Mouse (Mus musculus): ENCODE measurements around the gene Ybx3. TPM values are rescaled to one million over a fixed set of nuclear protein-coding genes. Genes with fewer than 3 reads are reported as not detected.
A peak's percentile ranks its signal among the peaks of the same experiment; 100 is the strongest.

The Ybx3 gene
- polyA plus RNA-seq (2012; rRNA removed), result 67.2 and 132 TPM in 2 replicates

- H3K27me3 ChIP-seq (ENCODE audit: control insufficient read depth, insufficient read depth, low read length), result no peaks in the 10 kb centered on the region
- H3K4me1 ChIP-seq (ENCODE audit: control insufficient read depth, insufficient read depth, insufficient read length, low read length), result peaks cover 4% of the 10 kb centered on the region; the same call in 1 of the 2 replicates
- TF ChIP-seq POLR2A (IDR thresholded peaks at IDR 0.05; ENCODE audit: low read depth, low read length) (peak; percentile 41; the same call in 1 of the 2 replicates), CTCF (IDR thresholded peaks at IDR 0.05; ENCODE audit: extremely low read depth, insufficient read length, insufficient replicate concordance, low read depth, low read length) (0 out of 2 replicates have a peak, but pooled peaks have one; percentile 9)
- peak within 1 kb of the TSS; percentile 86 for H3K4me3 ChIP-seq (ENCODE audit: low read depth, low read length)
- no peaks in the 10 kb centered on the region for H3K36me3 ChIP-seq (ENCODE audit: control insufficient read depth, insufficient read depth, low read length)
- WGBS, result 2% methylated on average over 86 of the region's 107 CpGs
- H3K27ac ChIP-seq (ENCODE audit: insufficient read depth, low read depth, low read length), result peak within 1 kb of the TSS; percentile 79; the same call in 1 of the 2 replicates
Observed at GRCm38 (mm10) chr6:131388040-131389021, at the start of gene Ybx3. TSS of gene Ybx3 (minus strand) at chr6:131388476.

GRCm38 (mm10) chr6:131436626-131437025 is 48.4 kb upstream of the Ybx3 start:
- H3K27me3 ChIP-seq (ENCODE audit: control insufficient read depth, insufficient read depth, low read length), result peaks cover 4% of the 10 kb centered on the region; the same call in 1 of the 2 replicates
- no peak for TF ChIP-seq CTCF (IDR thresholded peaks at IDR 0.05; ENCODE audit: extremely low read depth, insufficient read length, insufficient replicate concordance, low read depth, low read length)
- no peak for TF ChIP-seq POLR2A (IDR thresholded peaks at IDR 0.05; ENCODE audit: low read depth, low read length)
- H3K36me3 ChIP-seq (ENCODE audit: control insufficient read depth, insufficient read depth, low read length), result no peaks in the 10 kb centered on the region
- no peak overlapping the region for H3K27ac ChIP-seq (ENCODE audit: insufficient read depth, low read depth, low read length)
- peaks cover 2% of the 10 kb centered on the region; the same call in 1 of the 2 replicates for H3K4me1 ChIP-seq (ENCODE audit: control insufficient read depth, insufficient read depth, insufficient read length, low read length)
- H3K4me3 ChIP-seq (ENCODE audit: low read depth, low read length), result no peak overlapping the region

- TF ChIP-seq POLR2A (IDR thresholded peaks at IDR 0.05; ENCODE audit: low read depth, low read length) (no peak), CTCF (IDR thresholded peaks at IDR 0.05; ENCODE audit: extremely low read depth, insufficient read length, insufficient replicate concordance, low read depth, low read length) (no peak)
- H3K27me3 ChIP-seq (ENCODE audit: control insufficient read depth, insufficient read depth, low read length), result peaks cover 4% of the 10 kb centered on the region; the same call in 1 of the 2 replicates
- H3K4me1 ChIP-seq (ENCODE audit: control insufficient read depth, insufficient read depth, insufficient read length, low read length), result peaks cover 2% of the 10 kb centered on the region; the same call in 1 of the 2 replicates
- H3K27ac ChIP-seq (ENCODE audit: insufficient read depth, low read depth, low read length), result no peak overlapping the region
- 42% methylated on average over 1 of the region's 1 CpGs for WGBS
- no peak overlapping the region for H3K4me3 ChIP-seq (ENCODE audit: low read depth, low read length)
- no peaks in the 10 kb centered on the region for H3K36me3 ChIP-seq (ENCODE audit: control insufficient read depth, insufficient read depth, low read length)
Observed at GRCm38 (mm10) chr6:131434088-131434487, 45.8 kb upstream of the Ybx3 start.

- no peaks in the 10 kb centered on the region for H3K36me3 ChIP-seq (ENCODE audit: control insufficient read depth, insufficient read depth, low read length)
- H3K27ac ChIP-seq (ENCODE audit: insufficient read depth, low read depth, low read length), result no peak overlapping the region
- peaks cover 2% of the 10 kb centered on the region; the same call in 1 of the 2 replicates for H3K4me1 ChIP-seq (ENCODE audit: control insufficient read depth, insufficient read depth, insufficient read length, low read length)
- H3K4me3 ChIP-seq (ENCODE audit: low read depth, low read length), result peak overlapping the region; percentile 35
- TF ChIP-seq CTCF (IDR thresholded peaks at IDR 0.05; ENCODE audit: extremely low read depth, insufficient read length, insufficient replicate concordance, low read depth, low read length) (no peak), POLR2A (IDR thresholded peaks at IDR 0.05; ENCODE audit: low read depth, low read length) (no peak)
- peaks cover 4% of the 10 kb centered on the region; the same call in 1 of the 2 replicates for H3K27me3 ChIP-seq (ENCODE audit: control insufficient read depth, insufficient read depth, low read length)
- 11% methylated on average over 39 of the region's 39 CpGs for WGBS
Observed at GRCm38 (mm10) chr6:131433153-131434048, 45.1 kb upstream of the Ybx3 start.

GRCm38 (mm10) chr6:131421572-131421971 is 33.3 kb upstream of the Ybx3 start:
- H3K27ac ChIP-seq (ENCODE audit: insufficient read depth, low read depth, low read length), result no peak overlapping the region
- no peaks in the 10 kb centered on the region for H3K4me1 ChIP-seq (ENCODE audit: control insufficient read depth, insufficient read depth, insufficient read length, low read length)
- no peak overlapping the region for H3K4me3 ChIP-seq (ENCODE audit: low read depth, low read length)
- no peaks in the 10 kb centered on the region for H3K27me3 ChIP-seq (ENCODE audit: control insufficient read depth, insufficient read depth, low read length)
- WGBS, result 62% methylated on average over 3 of the region's 3 CpGs
- no peak for TF ChIP-seq POLR2A (IDR thresholded peaks at IDR 0.05; ENCODE audit: low read depth, low read length)
- peak; percentile 69; the same call in 1 of the 2 replicates for TF ChIP-seq CTCF (IDR thresholded peaks at IDR 0.05; ENCODE audit: extremely low read depth, insufficient read length, insufficient replicate concordance, low read depth, low read length)
- no peaks in the 10 kb centered on the region for H3K36me3 ChIP-seq (ENCODE audit: control insufficient read depth, insufficient read depth, low read length)

GRCm38 (mm10) chr6:131419614-131420013 is 31.3 kb upstream of the Ybx3 start:
- Histone ChIP-seq H3K4me3 (ENCODE audit: low read depth, low read length) (no peak overlapping the region), H3K36me3 (ENCODE audit: control insufficient read depth, insufficient read depth, low read length) (no peaks in the 10 kb centered on the region), H3K27ac (ENCODE audit: insufficient read depth, low read depth, low read length) (no peak overlapping the region), H3K4me1 (ENCODE audit: control insufficient read depth, insufficient read depth, insufficient read length, low read length) (no peaks in the 10 kb centered on the region), H3K27me3 (ENCODE audit: control insufficient read depth, insufficient read depth, low read length) (no peaks in the 10 kb centered on the region)
- no peak for TF ChIP-seq CTCF (IDR thresholded peaks at IDR 0.05; ENCODE audit: extremely low read depth, insufficient read length, insufficient replicate concordance, low read depth, low read length)
- TF ChIP-seq POLR2A (IDR thresholded peaks at IDR 0.05; ENCODE audit: low read depth, low read length), result no peak
- WGBS, result 86% methylated on average over 3 of the region's 3 CpGs

Data from small intestine, adult 2 months (tissue).